Mouse (Mus musculus) thymus, adult 2 months (tissue): Measurements from ENCODE around the gene Sypl2.

ENCODE experiments used
- CTCF ChIP-seq: fragments of 200-500 bp; IDR thresholded peaks from 2 replicates; pipeline ENCODE4 v1.5.1; 2012; ENCODE audit warnings: mild to moderate bottlenecking, control low read depth, low read length, moderate library complexity, borderline replicate concordance; ENCODE audit not compliant: control insufficient read depth, poor library complexity, insufficient read depth; ENCODE audit errors: extremely low read depth
- POLR2A ChIP-seq: fragments of 200-500 bp; IDR thresholded peaks from 2 replicates; pipeline ENCODE4 v1.6.1; 2012; ENCODE audit warnings: mild to moderate bottlenecking, low read length, control low read depth, moderate library complexity; ENCODE audit not compliant: control insufficient read depth, poor library complexity, insufficient read depth; ENCODE audit errors: extremely low read depth

DNA sequence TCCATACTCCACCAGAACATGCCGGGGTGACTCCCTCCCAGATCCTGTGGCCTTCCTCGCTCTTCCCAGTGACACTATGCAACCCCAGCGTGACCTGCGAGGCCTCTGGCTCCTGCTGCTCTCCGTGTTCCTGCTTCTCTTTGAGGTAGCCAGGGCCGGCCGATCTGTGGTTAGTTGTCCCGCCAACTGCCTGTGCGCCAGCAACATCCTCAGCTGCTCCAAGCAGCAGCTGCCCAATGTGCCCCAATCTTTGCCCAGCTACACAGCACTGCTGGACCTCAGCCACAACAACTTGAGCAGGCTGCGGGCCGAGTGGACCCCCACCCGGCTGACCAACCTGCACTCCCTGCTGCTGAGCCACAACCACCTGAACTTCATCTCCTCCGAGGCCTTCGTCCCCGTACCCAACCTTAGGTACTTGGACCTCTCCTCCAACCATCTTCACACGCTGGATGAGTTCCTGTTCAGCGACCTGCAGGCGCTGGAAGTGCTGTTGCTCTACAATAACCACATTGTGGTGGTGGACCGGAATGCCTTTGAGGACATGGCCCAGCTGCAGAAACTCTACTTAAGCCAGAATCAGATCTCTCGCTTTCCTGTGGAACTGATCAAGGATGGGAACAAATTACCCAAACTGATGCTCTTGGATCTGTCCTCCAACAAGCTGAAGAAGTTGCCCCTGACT lies 39.2 kb downstream of the Sypl2 start:
- TF ChIP-seq CTCF (no peak), POLR2A (no peak)
